Mouse (Mus musculus) liver, adult 2 months (tissue): ENCODE data around the gene A730009L09Rik. TPM values are rescaled to one million over a fixed set of nuclear protein-coding genes. Genes with fewer than 3 reads are reported as not detected.

ENCODE experiments used
- DNase-seq: peaks from one replicate; pipeline ENCODE4 v3.0.0-alpha.2; 2011; ENCODE audit warnings: low read depth, low spot score; ENCODE audit errors: extremely low read depth
- H3K27ac ChIP-seq: fragments of 200-500 bp; replicated peaks from 2 replicates; pipeline ENCODE4 v1.5.1; 2012; ENCODE audit warnings: low read depth, mild to moderate bottlenecking, control low read depth, inconsistent platforms, low read length; ENCODE audit not compliant: insufficient read depth
- H3K27me3 ChIP-seq: fragments of 200-500 bp; 2 replicates; pipeline ENCODE4 v1.6.1; 2012; ENCODE audit warnings: mild to moderate bottlenecking, moderate library complexity, low read length, inconsistent platforms; ENCODE audit not compliant: control insufficient read depth, insufficient read depth
- H3K36me3 ChIP-seq: fragments of 200-500 bp; 2 replicates; pipeline ENCODE4 v1.6.1; 2012; ENCODE audit warnings: low read length, inconsistent platforms; ENCODE audit not compliant: control insufficient read depth, insufficient read depth
- H3K4me1 ChIP-seq: fragments of 200-500 bp; 2 replicates; pipeline ENCODE4 v1.6.1; 2011; ENCODE audit warnings: low read length; ENCODE audit not compliant: control insufficient read depth, insufficient read depth
- H3K4me3 ChIP-seq: fragments of 200-500 bp; 2 replicates; pipeline ENCODE4 v1.5.1; 2011; ENCODE audit warnings: low read depth, mild to moderate bottlenecking, control low read depth, low read length, moderate library complexity; ENCODE audit not compliant: insufficient read depth
- H3K79me2 ChIP-seq: fragments of 200-500 bp; 2 replicates; pipeline ENCODE4 v1.6.1; 2012; ENCODE audit warnings: inconsistent platforms, mild to moderate bottlenecking, low read length, moderate library complexity; ENCODE audit not compliant: control insufficient read depth, insufficient read depth
- H3K9ac ChIP-seq: fragments of 200-500 bp; 2 replicates; pipeline ENCODE4 v1.6.1; 2012; ENCODE audit warnings: low read depth, mild to moderate bottlenecking, control low read depth, inconsistent platforms, low read length
- CTCF ChIP-seq: fragments of 200-500 bp; IDR thresholded peaks from 2 replicates; pipeline ENCODE4 v1.5.1; 2011; ENCODE audit warnings: low read depth, low read length, control low read depth
- POLR2A ChIP-seq: fragments of 200-500 bp; IDR thresholded peaks from 2 replicates; pipeline ENCODE4 v1.6.1; 2011; ENCODE audit warnings: low read length, control low read depth; ENCODE audit not compliant: insufficient read depth; ENCODE audit errors: extremely low read depth
- WGBS: fragments of 180-500 bp; shearing (Covaris S2); methylation state at CpG from one replicate; pipeline ENCODE4 v1.1.7; 2018; 5-methylcytosine and 5-hydroxymethylcytosine counted together
- polyA plus RNA-seq: library from polyadenylated mRNA; depleted of rRNA; stranded (reverse); fragments of >200 nt; gene quantifications from 2 replicates; pipeline ENCODE4 v1.2.3, GENCODE M21; 2012
- total RNA-seq: library from RNA; depleted of rRNA; stranded (reverse); fragments of >200 nt; gene quantifications from 2 replicates; pipeline ENCODE4 v1.2.3, GENCODE M21; 2014

A730009L09Rik gene
- total and polyA plus RNA-seq, 2 experiments = not detected

DNA sequence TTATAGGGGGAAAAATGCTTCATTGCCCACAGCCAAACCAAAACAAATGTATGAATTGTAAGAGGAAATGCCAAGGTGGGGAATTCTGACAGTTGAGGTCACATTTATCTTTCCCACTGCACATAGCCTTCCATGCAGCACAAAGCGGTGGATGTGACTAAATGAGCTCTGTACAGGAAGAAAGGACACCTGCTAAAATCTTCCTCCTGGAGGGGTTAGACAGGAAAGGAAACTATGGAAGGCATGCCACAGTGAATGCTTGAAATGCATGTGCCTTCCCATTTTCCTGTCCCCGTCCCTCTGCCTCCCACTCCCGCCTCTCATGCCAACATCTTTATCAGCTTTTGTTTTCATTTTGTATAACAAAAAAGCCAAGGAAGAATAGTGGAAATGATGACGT, 7.2 kb upstream of the A730009L09Rik start:
- H3K4me1 ChIP-seq = no peaks in the 10 kb centered on the region

GRCm38 (mm10) chr16:84521975-84522635, 7.2 kb downstream of the A730009L09Rik start:
- Histone ChIP-seq H3K4me3 (no peak overlapping the region), H3K36me3 (no peaks in the 10 kb centered on the region), H3K9ac (no peak overlapping the region), H3K4me1 (no peaks in the 10 kb centered on the region), H3K27me3 (no peaks in the 10 kb centered on the region), H3K79me2 (no peaks in the 10 kb centered on the region), H3K27ac (no peak overlapping the region)
- DNase-seq = no peak
- TF ChIP-seq POLR2A = no peak
- no peak for TF ChIP-seq CTCF
- WGBS = 90% methylated on average over 11 of the region's 11 CpGs

More for the DNA sequence above, 7.2 kb upstream of the A730009L09Rik start:
- TF ChIP-seq CTCF (no peak), POLR2A (no peak)
- H3K27ac ChIP-seq = no peak overlapping the region
- H3K79me2 ChIP-seq = no peaks in the 10 kb centered on the region
- H3K4me3 ChIP-seq = no peak overlapping the region
- DNase-seq = no peak
- no peak overlapping the region for H3K9ac ChIP-seq
- no peaks in the 10 kb centered on the region for H3K36me3 ChIP-seq
- 71% methylated on average over 4 of the region's 4 CpGs for WGBS
- H3K27me3 ChIP-seq = no peaks in the 10 kb centered on the region

DNA sequence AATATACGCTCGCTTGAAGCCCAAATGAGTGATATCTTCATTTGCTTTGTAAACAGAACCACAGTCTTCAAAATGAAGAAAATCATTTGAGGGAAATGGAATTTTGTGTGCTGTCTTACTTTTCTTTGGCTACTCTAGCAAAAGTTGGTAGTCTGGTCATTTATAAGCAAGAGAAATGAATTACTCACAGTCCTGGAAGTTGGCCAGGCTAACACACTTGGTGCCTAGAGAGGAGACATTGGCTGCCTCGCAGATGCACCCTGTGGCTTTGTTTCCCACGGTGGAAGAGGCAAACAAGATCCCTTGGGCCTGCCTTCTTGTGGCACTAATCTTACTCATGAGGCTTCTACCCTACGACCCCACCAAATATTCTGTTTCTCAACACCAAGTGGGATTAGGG, 8.1 kb downstream of the A730009L09Rik start:
- H3K9ac ChIP-seq = no peak overlapping the region
- no peaks in the 10 kb centered on the region for H3K79me2 ChIP-seq
- H3K27me3 ChIP-seq = no peaks in the 10 kb centered on the region
- H3K27ac ChIP-seq = no peak overlapping the region
- DNase-seq = no peak
- WGBS = 80% methylated on average over 5 of the region's 5 CpGs
- H3K36me3 ChIP-seq = no peaks in the 10 kb centered on the region
- no peak overlapping the region for H3K4me3 ChIP-seq
- H3K4me1 ChIP-seq = no peaks in the 10 kb centered on the region
- TF ChIP-seq CTCF = no peak
- no peak for TF ChIP-seq POLR2A

GRCm38 (mm10) chr16:84527375-84527774, 12.5 kb downstream of the A730009L09Rik start:
- H3K27ac ChIP-seq = no peak overlapping the region
- TF ChIP-seq POLR2A = no peak
- peak; percentile 24; the same call in 1 of the 2 replicates for TF ChIP-seq CTCF
- no peaks in the 10 kb centered on the region for H3K79me2 ChIP-seq
- no peak overlapping the region for H3K4me3 ChIP-seq
- no peaks in the 10 kb centered on the region for H3K36me3 ChIP-seq
- no peak overlapping the region for H3K9ac ChIP-seq
- no peaks in the 10 kb centered on the region for H3K4me1 ChIP-seq
- H3K27me3 ChIP-seq = no peaks in the 10 kb centered on the region
- DNase-seq = peak; percentile 3
- 39% methylated on average over 11 of the region's 11 CpGs for WGBS

DNA sequence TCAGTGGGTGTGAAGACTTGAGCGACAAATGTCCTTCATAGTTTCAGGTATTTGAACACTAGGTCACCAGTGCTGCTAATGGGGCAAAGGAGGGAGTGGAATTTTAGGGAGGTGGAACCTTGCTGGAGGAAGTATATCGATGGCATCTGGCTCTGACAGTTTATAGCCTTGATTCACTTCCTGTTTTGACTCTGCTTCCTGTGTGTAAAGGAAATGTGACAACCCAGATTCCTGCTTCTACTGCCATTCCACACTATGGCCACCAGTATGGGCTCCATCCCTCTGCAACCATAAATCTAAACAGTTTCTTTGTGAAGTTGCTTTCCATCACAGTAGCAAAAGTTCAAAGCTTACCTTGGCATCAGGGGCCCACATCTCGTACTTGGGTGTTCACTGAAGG, 17.9 kb downstream of the A730009L09Rik start:
- Histone ChIP-seq H3K27ac (no peak overlapping the region), H3K4me3 (no peak overlapping the region), H3K79me2 (no peaks in the 10 kb centered on the region), H3K4me1 (no peaks in the 10 kb centered on the region), H3K27me3 (no peaks in the 10 kb centered on the region), H3K9ac (no peak overlapping the region), H3K36me3 (no peaks in the 10 kb centered on the region)
- no peak for TF ChIP-seq CTCF
- no peak for TF ChIP-seq POLR2A
- 76% methylated on average over 3 of the region's 3 CpGs for WGBS
- DNase-seq = no peak

DNA sequence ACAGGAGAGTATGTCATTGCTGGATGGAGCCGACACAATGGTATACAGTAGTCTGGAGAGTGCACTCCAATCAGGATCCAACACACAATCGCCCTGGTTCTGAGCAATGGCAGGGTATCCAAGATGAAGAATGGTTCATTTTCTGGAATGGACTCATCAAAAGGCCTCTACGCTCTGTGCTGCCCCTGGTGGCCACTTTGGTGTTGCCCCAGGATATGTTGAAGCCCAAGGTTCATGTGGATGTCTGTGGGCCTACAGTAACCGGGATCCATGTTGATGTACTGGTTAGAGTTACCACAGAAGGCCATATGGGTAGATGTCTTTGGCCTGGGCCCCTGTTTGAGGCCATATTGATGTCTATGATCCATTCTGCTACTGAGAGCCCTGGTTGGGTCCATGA, 31.1 kb downstream of the A730009L09Rik start:
- Histone ChIP-seq H3K36me3 (no peaks in the 10 kb centered on the region), H3K79me2 (no peaks in the 10 kb centered on the region), H3K27me3 (no peaks in the 10 kb centered on the region), H3K9ac (no peak overlapping the region), H3K27ac (no peak overlapping the region), H3K4me1 (no peaks in the 10 kb centered on the region), H3K4me3 (no peak overlapping the region)
- no peak for DNase-seq
- WGBS = 83% methylated on average over 4 of the region's 4 CpGs
- no peak for TF ChIP-seq POLR2A
- TF ChIP-seq CTCF = no peak
